Mouse (Mus musculus) gonadal fat pad, adult 2 months (tissue): Measurements from ENCODE around the gene Ece1. TPM values are rescaled to one million over a fixed set of nuclear protein-coding genes. Genes with fewer than 3 reads are reported as not detected.

Experiments used
- DNase-seq: peaks from one replicate; pipeline ENCODE4 v3.0.0-alpha.2; 2012; ENCODE audit warnings: low read depth
- polyA plus RNA-seq: library from polyadenylated mRNA; depleted of rRNA; stranded (reverse); fragments of >200 nt; gene quantifications from 2 replicates; pipeline ENCODE4 v1.2.3, GENCODE M21; 2012

Gene Ece1
- polyA plus RNA-seq, 1 experiment, result 21.3 TPM

- no peak for DNase-seq
Observed at GRCm38 (mm10) chr4:137855741-137856341, 6.2 kb upstream of the Ece1 start.

DNA sequence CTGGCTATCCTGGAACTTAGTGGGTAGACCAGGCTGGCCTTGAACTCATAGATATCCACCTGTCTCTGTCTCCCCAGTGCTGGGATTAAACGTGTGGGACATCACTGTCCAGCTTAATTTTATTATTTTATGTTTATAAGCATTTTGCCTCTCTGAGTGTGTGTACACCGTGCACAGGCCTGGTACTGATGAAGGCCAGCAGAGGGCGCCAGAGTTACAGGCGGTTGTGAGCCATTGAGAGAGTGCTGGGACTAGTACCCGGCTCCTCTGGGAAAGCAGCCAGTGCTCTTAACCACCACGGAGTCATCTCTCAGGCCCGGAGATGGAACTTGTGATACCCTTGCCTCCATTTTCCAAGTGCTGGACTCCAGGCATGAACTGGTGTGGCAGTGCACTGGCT lies 4.9 kb upstream of the Ece1 start:
- no peak for DNase-seq

DNA sequence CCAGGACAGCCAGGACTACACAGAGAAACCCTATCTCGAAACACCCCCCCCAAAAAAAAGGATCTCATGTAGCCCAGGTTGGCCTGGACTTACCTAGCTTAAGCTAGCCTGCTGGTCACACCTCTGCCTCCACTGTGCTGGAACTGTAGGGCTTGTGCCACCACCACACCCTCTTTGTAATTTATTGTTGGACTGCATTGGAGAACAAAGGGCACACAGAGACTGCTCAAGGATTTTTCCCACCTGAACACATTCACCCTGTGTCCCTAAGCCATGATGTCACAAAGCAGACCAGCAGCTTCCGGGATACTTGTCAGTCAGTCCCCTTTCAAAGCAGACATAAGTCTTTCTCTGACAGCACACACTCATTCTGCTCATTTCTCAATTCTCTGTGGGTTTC lies 3.7 kb upstream of the Ece1 start:
- no peak for DNase-seq

GRCm38 (mm10) chr4:137861461-137862011 lies 501 bp upstream of the Ece1 start:
- DNase-seq, result no peak

DNA sequence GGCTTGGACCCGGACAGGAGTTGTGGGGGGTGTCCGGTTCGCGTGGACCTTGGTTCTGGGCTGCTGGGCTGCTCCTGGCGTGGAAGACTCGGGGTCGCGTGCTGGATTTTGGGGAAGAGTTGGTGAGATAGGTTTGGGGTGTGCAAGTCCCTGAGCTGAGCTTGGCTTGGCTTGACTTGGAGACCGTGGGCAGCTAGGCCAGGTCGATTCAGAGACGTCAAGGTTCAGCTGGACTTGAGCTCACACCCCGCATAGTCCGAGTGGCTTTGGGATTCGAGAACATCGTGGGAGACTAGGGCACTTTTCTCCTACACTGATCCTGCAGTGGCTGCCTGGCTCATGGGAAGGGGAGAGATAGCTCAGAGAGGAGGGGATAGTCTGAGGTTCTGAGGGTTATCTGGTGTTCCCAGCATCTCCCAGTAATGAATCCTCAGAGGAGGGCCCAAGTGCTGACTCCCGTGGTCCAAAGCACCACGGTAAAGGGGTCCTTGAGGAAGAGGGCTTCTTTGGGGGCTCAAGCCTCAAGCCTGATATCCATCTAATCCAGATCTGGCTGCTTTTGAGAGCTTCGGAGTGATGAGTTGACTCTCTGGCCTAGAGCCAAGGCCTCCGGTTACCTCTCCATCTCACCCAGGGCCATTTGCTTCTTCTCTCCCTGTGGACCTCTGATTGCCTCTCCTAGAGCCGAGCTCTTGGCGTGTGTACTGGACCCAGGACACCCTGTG lies 641 bp downstream of the Ece1 start:
- no peak for DNase-seq

GRCm38 (mm10) chr4:137864031-137864430 lies 2.0 kb downstream of the Ece1 start:
- no peak for DNase-seq

- no peak for DNase-seq
Observed at GRCm38 (mm10) chr4:137864769-137865168, 2.7 kb downstream of the Ece1 start.

- DNase-seq, result no peak
Observed at GRCm38 (mm10) chr4:137865221-137865641, 3.2 kb downstream of the Ece1 start.

GRCm38 (mm10) chr4:137866206-137866863 lies 4.3 kb downstream of the Ece1 start:
- no peak for DNase-seq

DNA sequence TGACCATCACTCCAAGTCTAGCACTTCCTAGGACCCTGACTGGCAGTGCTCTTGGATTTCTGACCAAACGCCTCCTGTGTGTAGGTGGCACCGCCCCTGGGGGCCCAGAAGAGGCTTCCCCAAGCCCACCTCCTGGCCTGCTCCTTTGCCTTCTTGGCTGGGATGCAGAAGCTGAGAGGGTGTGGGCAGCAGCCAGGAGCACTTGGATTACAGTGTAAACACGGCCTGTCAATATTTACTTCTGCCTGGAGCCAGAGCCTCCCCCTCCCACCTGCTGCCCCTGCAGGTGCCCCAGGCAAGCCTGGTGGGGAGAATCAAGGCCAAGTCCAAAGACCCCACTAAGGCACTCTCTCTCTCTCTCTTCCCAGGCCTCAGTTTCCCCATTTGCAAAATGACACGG lies 5.2 kb downstream of the Ece1 start:
- DNase-seq, result no peak

DNA sequence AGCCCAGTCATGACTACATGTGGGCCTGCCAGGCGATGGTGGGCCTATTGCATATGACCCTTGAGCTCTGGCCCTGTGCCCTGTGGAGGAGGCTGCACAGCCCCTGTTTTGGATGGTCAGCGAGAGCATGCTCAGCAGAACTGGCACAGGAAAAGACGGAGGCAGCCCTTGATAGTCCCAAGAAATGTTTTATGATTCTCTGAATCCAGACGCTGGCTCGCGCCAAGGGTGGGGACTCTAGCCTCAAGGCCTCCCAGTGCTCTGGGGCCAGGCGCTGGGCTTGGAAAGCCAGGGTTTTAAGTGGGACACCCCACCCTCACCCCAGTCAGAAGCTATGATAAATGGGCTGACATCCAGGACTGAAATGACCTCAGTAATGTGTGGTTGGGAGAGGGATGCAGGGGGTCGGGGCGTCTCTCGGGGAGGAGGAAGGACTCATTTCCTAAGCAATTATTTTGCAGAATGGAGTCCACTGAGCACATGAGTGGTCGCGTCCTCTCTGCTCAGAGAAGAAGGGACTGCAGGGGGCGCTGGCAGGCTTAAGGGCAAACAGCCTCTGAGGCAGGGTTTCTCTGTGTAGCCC lies 5.7 kb downstream of the Ece1 start:
- DNase-seq, result no peak

DNA sequence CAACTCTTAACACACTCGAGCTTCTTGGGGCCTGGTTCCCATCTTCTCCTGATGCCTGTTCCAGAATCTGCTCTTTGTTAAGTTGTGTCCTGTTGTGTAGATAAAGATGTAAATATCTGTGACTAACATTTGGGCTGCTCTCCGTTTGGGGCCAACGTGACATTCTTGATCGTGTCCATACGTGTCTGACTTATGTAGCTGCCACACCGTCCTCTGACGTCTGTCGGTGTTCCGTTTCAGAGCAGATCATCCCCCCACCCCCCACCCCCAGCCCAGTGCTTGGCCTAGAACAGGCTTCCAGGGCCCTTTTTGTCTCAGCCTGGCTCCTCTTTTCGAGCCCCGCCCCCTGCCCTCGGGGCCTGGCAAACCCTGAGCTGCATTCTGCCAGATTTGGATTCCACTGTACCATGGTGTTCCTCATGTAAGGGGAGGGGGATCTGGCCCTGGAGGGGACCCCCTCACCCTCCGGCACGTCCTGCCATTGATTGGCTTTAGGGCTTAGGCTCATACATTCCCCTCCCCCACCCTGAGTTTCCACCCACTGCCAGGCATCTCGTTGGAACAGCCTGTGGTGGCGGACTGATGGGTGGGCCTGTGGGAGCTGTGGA lies 7.7 kb downstream of the Ece1 start:
- no peak for DNase-seq

GRCm38 (mm10) chr4:137870979-137871378 lies 8.9 kb downstream of the Ece1 start:
- DNase-seq, result no peak

DNA sequence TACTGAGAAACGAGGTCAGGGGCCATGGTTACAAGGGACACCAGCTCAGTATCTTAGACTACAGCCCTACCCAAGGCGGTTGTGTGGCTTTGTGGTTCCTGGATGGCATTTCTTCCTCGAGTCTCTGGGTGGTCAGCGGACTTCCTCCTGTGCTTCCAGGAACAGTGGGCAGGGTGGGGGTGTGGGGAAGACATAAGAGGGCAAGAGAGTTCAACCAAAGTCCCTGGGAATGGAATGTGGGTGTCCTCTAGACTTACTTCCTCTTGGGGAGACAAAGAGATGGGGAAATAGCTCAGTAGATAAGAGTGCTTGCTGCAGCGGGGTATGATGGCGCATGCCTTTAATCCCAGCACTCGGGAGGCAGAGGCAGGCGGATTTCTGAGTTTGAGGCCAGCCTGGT lies 9.4 kb downstream of the Ece1 start:
- DNase-seq, result no peak

GRCm38 (mm10) chr4:137874337-137874736 lies 12.3 kb downstream of the Ece1 start:
- no peak for DNase-seq

GRCm38 (mm10) chr4:137874826-137875225 lies 12.8 kb downstream of the Ece1 start:
- no peak for DNase-seq

DNA sequence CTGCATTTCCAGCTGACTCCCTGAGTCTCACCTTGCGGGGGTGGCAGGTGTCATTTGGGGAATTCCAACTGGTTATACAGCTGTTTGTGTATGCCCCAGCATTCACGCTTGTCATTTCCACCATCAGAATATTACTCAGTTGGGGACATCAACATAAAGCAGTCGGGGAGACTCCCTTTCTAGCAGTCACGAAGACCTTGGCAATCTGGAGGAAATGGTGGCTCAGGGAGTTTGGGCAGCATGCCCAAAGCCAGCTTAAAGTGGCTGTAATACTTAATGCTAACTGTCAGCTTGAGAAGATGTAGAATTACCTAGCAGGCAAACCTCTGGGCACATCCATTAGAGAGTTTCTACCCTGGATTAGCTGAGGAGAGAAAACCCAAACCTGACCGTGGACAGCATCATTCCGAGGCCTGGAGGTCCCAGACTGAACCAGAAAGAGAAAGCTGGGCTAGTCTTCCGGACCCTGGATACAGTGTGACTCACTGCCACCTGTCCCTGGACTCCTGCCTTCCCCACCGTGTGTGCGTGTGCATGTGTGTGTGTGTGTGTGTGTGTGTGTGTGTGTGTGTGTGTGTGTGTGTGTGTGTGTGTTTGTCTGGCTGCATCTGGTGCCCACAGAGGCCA lies 13.5 kb downstream of the Ece1 start:
- DNase-seq, result no peak

DNA sequence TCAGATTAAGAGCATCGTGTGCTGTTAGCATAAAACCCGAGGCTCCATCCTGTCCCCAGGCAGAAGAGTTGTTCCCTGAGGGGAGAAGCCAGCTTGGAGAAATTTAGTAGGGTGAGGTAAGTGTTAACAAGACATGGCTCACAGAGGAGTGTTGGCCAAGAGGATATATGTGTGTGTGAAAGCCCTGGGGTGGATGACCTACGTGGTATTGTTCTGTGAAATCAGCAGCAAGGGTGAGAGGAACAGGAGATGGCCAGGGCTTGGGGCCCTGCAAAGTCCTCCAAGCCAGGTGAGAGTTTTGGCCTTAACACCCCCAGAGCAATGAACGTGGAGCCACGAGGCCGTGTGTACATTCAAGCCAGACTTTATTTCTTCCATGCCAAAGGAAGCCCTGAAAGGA lies 14.8 kb downstream of the Ece1 start:
- no peak for DNase-seq

DNA sequence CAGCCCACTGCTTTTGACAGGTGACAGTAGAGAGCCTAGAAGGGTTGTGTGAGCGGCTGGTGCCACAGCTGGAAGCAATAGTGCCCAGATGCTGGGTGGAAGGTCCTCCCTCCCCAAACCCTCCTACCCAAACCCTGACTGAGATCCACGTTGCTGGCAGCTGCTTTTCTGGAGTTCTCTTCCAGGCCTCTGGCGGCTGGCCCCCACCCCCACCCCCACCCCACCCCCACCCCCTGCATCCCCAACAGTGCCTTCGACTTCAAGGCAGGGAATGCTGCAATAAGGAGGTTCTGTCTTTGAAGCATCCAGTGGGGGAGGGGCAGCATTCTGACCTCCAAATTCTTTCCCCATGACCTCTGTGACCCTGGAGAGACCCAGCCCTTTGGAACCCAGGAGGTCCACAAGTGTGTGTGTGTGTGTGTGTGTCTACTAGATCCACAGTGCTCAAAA lies 15.4 kb downstream of the Ece1 start:
- DNase-seq, result no peak

GRCm38 (mm10) chr4:137879383-137880156 lies 17.5 kb downstream of the Ece1 start:
- no peak for DNase-seq

DNA sequence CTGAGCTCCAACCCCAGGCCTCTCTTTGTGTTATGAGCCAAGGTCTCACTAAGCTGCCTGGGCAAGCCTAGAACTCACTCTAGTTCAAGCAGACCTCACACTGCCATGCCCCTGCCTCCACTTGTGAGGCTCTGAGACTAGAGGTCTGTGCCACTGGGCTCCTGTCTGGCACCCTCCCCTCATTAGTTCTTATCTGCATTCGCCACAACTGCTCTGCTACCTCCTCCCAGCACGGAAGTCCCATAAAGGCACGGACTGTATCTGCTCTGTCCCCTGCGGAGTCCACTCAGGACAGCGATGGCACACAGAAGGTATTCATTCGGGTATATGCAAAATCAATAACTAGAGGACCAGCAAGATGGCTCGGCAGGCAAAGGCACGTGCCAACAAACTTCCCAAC lies 19.4 kb downstream of the Ece1 start:
- DNase-seq, result no peak
